16 mouse cellular contexts compared by ENCODE assay signal in genomic region chr5:71127721-71128120, GRCm38 (mm10). TPM values are rescaled to one million over a fixed set of nuclear protein-coding genes. Genes with fewer than 3 reads are reported as not detected.
DNase-seq lines count a peak whose midpoint lies in the region; ATAC-seq and TF ChIP-seq lines count a peak whose summit lies in the region.
"Had no signal": no experiment of that assay in that cellular context is flagged by ENCODE, and none has a peak within 500 bp of the region (broad histone marks: within the 10 kb centered on the region; RNA-seq: fewer than 3 reads in every experiment).

No protein-coding gene starts in this region.

- H3K9ac ChIP-seq in hindbrain, postnatal 0 days (replicated peaks; ENCODE audit: low read length), result no peak overlapping the region
- no peak overlapping the region for H3K9ac ChIP-seq in hindbrain, embryonic 12.5 days
- no peak overlapping the region for H3K9ac ChIP-seq in MEL (ENCODE audit: control insufficient read depth, low read depth, low read length, poor library complexity, severe bottlenecking)
- no peak overlapping the region for H3K9ac ChIP-seq in embryonic facial prominence, embryonic 14.5 days (ENCODE audit: low read depth, low read length)
- no peak overlapping the region for H3K9ac ChIP-seq in kidney, embryonic 14.5 days (ENCODE audit: low read depth, low read length)
- H3K9ac ChIP-seq: intestine, embryonic 15.5 days; liver, embryonic 12.5 days had no signal

- 73% methylated on average over 3 of the region's 3 CpGs for WGBS in hindbrain, postnatal 0 days
- WGBS in hindbrain, embryonic 12.5 days, result 77% methylated on average over 3 of the region's 3 CpGs
- 58% methylated on average over 3 of the region's 3 CpGs for WGBS in embryonic facial prominence, embryonic 14.5 days
- 67% methylated on average over 3 of the region's 3 CpGs for WGBS in limb, embryonic 10.5 days
- 68% methylated on average over 3 of the region's 3 CpGs for WGBS in kidney, embryonic 14.5 days

- DNase-seq in hindbrain, postnatal 0 days (ENCODE audit: low spot score), result peak; percentile 10
- peak; percentile 8 for DNase-seq in MEL (ENCODE audit: low read depth, low spot score)
- DNase-seq in embryonic facial prominence, embryonic 14.5 days (ENCODE audit: low spot score), result peak; percentile 46
- peak; percentile 29 for DNase-seq in limb, embryonic 10.5 days (ENCODE audit: low spot score)
- no peak for DNase-seq in heart, postnatal 36 days
- DNase-seq in thymus, postnatal 10 days (ENCODE audit: low spot score in 2 of 2), result no peak
- DNase-seq: adrenal gland, postnatal 25 days; cerebellum, postnatal 10 days had no signal

- no peak for TF ChIP-seq RAD21 in MEL (IDR thresholded peaks at IDR 0.05; ENCODE audit: low read depth, low read length)

- no peak overlapping the region for H3K4me3 ChIP-seq in hindbrain, postnatal 0 days (ENCODE audit: low read length)
- H3K4me3 ChIP-seq in hindbrain, embryonic 12.5 days, result no peak overlapping the region
- no peak overlapping the region for H3K4me3 ChIP-seq in MEL (ENCODE audit: control insufficient read depth in 1 of 2, insufficient read depth in 1 of 2, low read depth in 2 of 2, low read length in 2 of 2)
- no peak overlapping the region for H3K4me3 ChIP-seq in embryonic facial prominence, embryonic 14.5 days (ENCODE audit: low read depth, low read length)
- no peak overlapping the region for H3K4me3 ChIP-seq in limb, embryonic 10.5 days
- H3K4me3 ChIP-seq in kidney, embryonic 14.5 days (ENCODE audit: low read length), result no peak overlapping the region
- H3K4me3 ChIP-seq: forebrain, embryonic 10.5 days; intestine, embryonic 15.5 days; liver, embryonic 12.5 days; megakaryocyte, embryonic 14.5 days had no signal

- no peaks in the 10 kb centered on the region for H3K27me3 ChIP-seq in hindbrain, postnatal 0 days (ENCODE audit: insufficient read depth, low read length)
- H3K27me3 ChIP-seq in hindbrain, embryonic 12.5 days, result no peaks in the 10 kb centered on the region
- H3K27me3 ChIP-seq in MEL (ENCODE audit: control insufficient read depth in 1 of 2, insufficient read depth in 2 of 2, low read length in 2 of 2), result no peaks in the 10 kb centered on the region
- H3K27me3 ChIP-seq in embryonic facial prominence, embryonic 14.5 days (replicated peaks; ENCODE audit: control insufficient read depth, insufficient read depth, low read length), result no peaks in the 10 kb centered on the region
- H3K27me3 ChIP-seq in limb, embryonic 10.5 days (ENCODE audit: low read depth, poor library complexity, severe bottlenecking), result no peaks in the 10 kb centered on the region
- H3K27me3 ChIP-seq in kidney, embryonic 14.5 days (ENCODE audit: control insufficient read depth, insufficient read depth, low read length), result no peaks in the 10 kb centered on the region
- H3K27me3 ChIP-seq: intestine, embryonic 15.5 days; liver, embryonic 12.5 days; megakaryocyte, embryonic 14.5 days had no signal

- H3K4me1 ChIP-seq in hindbrain, postnatal 0 days (ENCODE audit: insufficient read depth, low read length), result no peaks in the 10 kb centered on the region
- H3K4me1 ChIP-seq in hindbrain, embryonic 12.5 days, result no peaks in the 10 kb centered on the region
- H3K4me1 ChIP-seq in MEL (ENCODE audit: control insufficient read depth in 1 of 2, insufficient read depth in 2 of 2, low read length in 2 of 2), result no peaks in the 10 kb centered on the region
- H3K4me1 ChIP-seq in embryonic facial prominence, embryonic 14.5 days (ENCODE audit: control insufficient read depth, insufficient read depth, low read length), result no peaks in the 10 kb centered on the region
- H3K4me1 ChIP-seq in limb, embryonic 10.5 days, result no peaks in the 10 kb centered on the region
- H3K4me1 ChIP-seq in kidney, embryonic 14.5 days (ENCODE audit: control insufficient read depth, insufficient read depth, low read length), result no peaks in the 10 kb centered on the region
- H3K4me1 ChIP-seq: forebrain, embryonic 10.5 days; intestine, embryonic 15.5 days; liver, embryonic 12.5 days; megakaryocyte, embryonic 14.5 days had no signal

- no peaks in the 10 kb centered on the region for H3K79me2 ChIP-seq in MEL (ENCODE audit: control insufficient read depth, insufficient read depth, low read length, poor library complexity)

- no peak overlapping the region for H3K4me2 ChIP-seq in hindbrain, postnatal 0 days (ENCODE audit: low read depth, low read length)
- no peak overlapping the region for H3K4me2 ChIP-seq in hindbrain, embryonic 12.5 days (replicated peaks)
- no peak overlapping the region for H3K4me2 ChIP-seq in embryonic facial prominence, embryonic 14.5 days (ENCODE audit: low read depth, low read length)
- H3K4me2 ChIP-seq in kidney, embryonic 14.5 days (replicated peaks; ENCODE audit: low read depth, low read length), result no peak overlapping the region
- H3K4me2 ChIP-seq: heart, embryonic 11.5 days; intestine, embryonic 15.5 days; liver, embryonic 12.5 days had no signal

- intact Hi-C loops in heart, postnatal 36 days (cut with DNase I), result no loop called here

- no peak for TF ChIP-seq CTCF in hindbrain, postnatal 0 days (IDR thresholded peaks at IDR 0.05; ENCODE audit: low read depth)
- no peak for TF ChIP-seq CTCF in MEL (IDR thresholded peaks at IDR 0.05 in 2 of 3, conservative IDR thresholded peaks at IDR 0.05 in 1 of 3; ENCODE audit: control insufficient read depth in 1 of 3, insufficient read depth in 1 of 3, low read depth in 2 of 3, low read length in 3 of 3, poor library complexity in 1 of 3, severe bottlenecking in 1 of 3)

- H3K27ac ChIP-seq in hindbrain, postnatal 0 days, result no peak overlapping the region
- H3K27ac ChIP-seq in hindbrain, embryonic 12.5 days, result no peak overlapping the region
- no peak overlapping the region for H3K27ac ChIP-seq in MEL (ENCODE audit: control insufficient read depth, low read depth, low read length)
- no peak overlapping the region for H3K27ac ChIP-seq in embryonic facial prominence, embryonic 14.5 days (replicated peaks; ENCODE audit: low read depth, low read length)
- H3K27ac ChIP-seq in limb, embryonic 10.5 days, result no peak overlapping the region
- H3K27ac ChIP-seq in kidney, embryonic 14.5 days (ENCODE audit: low read depth, low read length), result no peak overlapping the region
- H3K27ac ChIP-seq: forebrain, embryonic 10.5 days; intestine, embryonic 15.5 days; liver, embryonic 12.5 days had no signal

- ATAC-seq in hindbrain, postnatal 0 days, result no peak
- no peak for ATAC-seq in hindbrain, embryonic 12.5 days (ENCODE audit: low FRiP score)
- no peak for ATAC-seq in embryonic facial prominence, embryonic 14.5 days (ENCODE audit: low read depth)
- no peak for ATAC-seq in kidney, embryonic 14.5 days (ENCODE audit: low FRiP score, low TSS enrichment)
- ATAC-seq: intestine, embryonic 15.5 days; liver, embryonic 12.5 days had no signal

- no peaks in the 10 kb centered on the region for H3K36me3 ChIP-seq in hindbrain, postnatal 0 days (ENCODE audit: insufficient read depth, low read length)
- no peaks in the 10 kb centered on the region for H3K36me3 ChIP-seq in hindbrain, embryonic 12.5 days
- no peaks in the 10 kb centered on the region for H3K36me3 ChIP-seq in MEL (ENCODE audit: control insufficient read depth in 1 of 2, insufficient read depth in 2 of 2, low read length in 2 of 2)
- H3K36me3 ChIP-seq in embryonic facial prominence, embryonic 14.5 days (ENCODE audit: control insufficient read depth, insufficient read depth, low read length), result no peaks in the 10 kb centered on the region
- H3K36me3 ChIP-seq in limb, embryonic 10.5 days, result no peaks in the 10 kb centered on the region
- no peaks in the 10 kb centered on the region for H3K36me3 ChIP-seq in kidney, embryonic 14.5 days (ENCODE audit: control insufficient read depth, insufficient read depth, low read length)
- H3K36me3 ChIP-seq: forebrain, embryonic 10.5 days; intestine, embryonic 15.5 days; liver, embryonic 12.5 days had no signal

- no peaks in the 10 kb centered on the region for H3K9me3 ChIP-seq in hindbrain, postnatal 0 days (ENCODE audit: low read length)
- no peaks in the 10 kb centered on the region for H3K9me3 ChIP-seq in hindbrain, embryonic 12.5 days (replicated peaks)
- H3K9me3 ChIP-seq in MEL (replicated peaks; ENCODE audit: insufficient read depth, low read length), result no peaks in the 10 kb centered on the region
- H3K9me3 ChIP-seq in embryonic facial prominence, embryonic 14.5 days (ENCODE audit: control insufficient read depth, low read length), result no peaks in the 10 kb centered on the region
- H3K9me3 ChIP-seq in limb, embryonic 10.5 days (replicated peaks), result no peaks in the 10 kb centered on the region
- no peaks in the 10 kb centered on the region for H3K9me3 ChIP-seq in kidney, embryonic 14.5 days (ENCODE audit: control insufficient read depth, low read length)
- H3K9me3 ChIP-seq: forebrain, embryonic 10.5 days; intestine, embryonic 15.5 days; liver, embryonic 12.5 days had no signal

- no peak for TF ChIP-seq POLR2A in MEL (IDR thresholded peaks at IDR 0.05; ENCODE audit: control insufficient read depth in 1 of 2, insufficient read depth in 1 of 2, low read depth in 1 of 2, low read length in 2 of 2, poor library complexity in 1 of 2)

- TF ChIP-seq EP300 in MEL (IDR thresholded peaks at IDR 0.05; ENCODE audit: low read depth in 1 of 2, low read length in 2 of 2), result no peak

TF ChIP-seq in MEL, 35 proteins besides CTCF, POLR2A, EP300 and RAD21 (continues in another document):
- no peak for TF ChIP-seq HCFC1 (IDR thresholded peaks at IDR 0.05; ENCODE audit: low read depth, low read length)
- no peak for TF ChIP-seq SIN3A (IDR thresholded peaks at IDR 0.05; ENCODE audit: low read length)
- TF ChIP-seq CHD1 (IDR thresholded peaks at IDR 0.05; ENCODE audit: low read depth, low read length), result no peak
- TF ChIP-seq MAX (IDR thresholded peaks at IDR 0.05; ENCODE audit: low read length), result no peak
- no peak for TF ChIP-seq ZKSCAN1 (IDR thresholded peaks at IDR 0.05; ENCODE audit: low read depth, low read length)
- no peak for TF ChIP-seq CHD2 (IDR thresholded peaks at IDR 0.05; ENCODE audit: low read length)
- no peak for TF ChIP-seq TAL1 (IDR thresholded peaks at IDR 0.05; ENCODE audit: low read length)
- no peak for TF ChIP-seq ZMIZ1 (IDR thresholded peaks at IDR 0.05; ENCODE audit: low read depth, low read length)
- no peak for TF ChIP-seq SMC3 (IDR thresholded peaks at IDR 0.05; ENCODE audit: low read depth, low read length)
- no peak for TF ChIP-seq GATA1 (IDR thresholded peaks at IDR 0.05; ENCODE audit: low read depth, low read length)

RNA-seq across cellular contexts. Expression of gene Gabra2, which starts 32.1 kb away (rescaled TPM):
- total RNA-seq in hindbrain, postnatal 0 days (2014; rRNA removed), result 18.3 and 21.6 TPM in 2 replicates
- polyA plus RNA-seq in hindbrain, postnatal 0 days (2015; fragmentation: Nextera tagmentation; extraction: Ambion mirVana), result 57.4 and 61.7 TPM in 2 replicates
- 10.6 and 11.3 TPM in 2 replicates for polyA plus RNA-seq in hindbrain, embryonic 12.5 days (2016; fragmentation: Nextera tagmentation; extraction: Ambion mirVana)
- total RNA-seq in MEL (2012; rRNA removed), result not detected in 2 replicates
- not detected for polyA plus RNA-seq in MEL (2012; ENCODE audit: insufficient read depth in 1 of 2, insufficient read length in 2 of 2, low read depth in 1 of 2, low replicate concordance in 2 of 2, missing spikeins in 1 of 2)
- polyA plus RNA-seq in embryonic facial prominence, embryonic 14.5 days (2014; fragmentation: Nextera tagmentation; extraction: Ambion mirVana), result 2.4 and 2.5 TPM in 2 replicates
- 1.2 and 2.0 TPM in 2 replicates for polyA plus RNA-seq in limb, embryonic 10.5 days (2016; fragmentation: Nextera tagmentation; extraction: Ambion mirVana)
- not detected for total RNA-seq in heart, postnatal 36 days (2021)
- 1.7 and 2.0 TPM in 2 replicates for polyA plus RNA-seq in kidney, embryonic 14.5 days (2014; fragmentation: Nextera tagmentation; extraction: Ambion mirVana)
- total RNA-seq: neutrophil, adult 5-6 weeks had no signal

Comparison
In these comparisons a context has a peak if more than half of its experiments do, and no peak if none do; other contexts are left out.
1. DNase-seq: peak in hindbrain, postnatal 0 days (single experiment), MEL (single experiment), embryonic facial prominence, embryonic 14.5 days (single experiment) and limb, embryonic 10.5 days (single experiment); none in heart, postnatal 36 days (0 of 2) and thymus, postnatal 10 days (0 of 2).